Mouse (Mus musculus) left cerebral cortex, postnatal 36 days (tissue): ENCODE measurements around the gene Prkch. TPM values are rescaled to one million over a fixed set of nuclear protein-coding genes. Genes with fewer than 3 reads are reported as not detected.
A peak's percentile ranks its signal among the peaks of the same experiment; 100 is the strongest.

ENCODE experiments used
- DNase-seq, 2 experiments: peaks; one replicate each; pipeline ENCODE4 v3.0.0; 2021 to 2022; ENCODE audit warnings: low spot score in 2 of 2, mixed read lengths in 1 of 2
- intact Hi-C: fragments of 180-260 bp; cut with DNase I; formaldehyde crosslinking; loops from one replicate; pipeline ENCODE4 v1.15.1; 2025
- total RNA-seq, 2 experiments: library from RNA; stranded (reverse); gene quantifications; 2 replicates each; pipeline ENCODE4 v1.2.3; 2021

Gene Prkch
- total RNA-seq, 2 experiments from 2014 or later, result 4.6 to 6.0 TPM

DNA sequence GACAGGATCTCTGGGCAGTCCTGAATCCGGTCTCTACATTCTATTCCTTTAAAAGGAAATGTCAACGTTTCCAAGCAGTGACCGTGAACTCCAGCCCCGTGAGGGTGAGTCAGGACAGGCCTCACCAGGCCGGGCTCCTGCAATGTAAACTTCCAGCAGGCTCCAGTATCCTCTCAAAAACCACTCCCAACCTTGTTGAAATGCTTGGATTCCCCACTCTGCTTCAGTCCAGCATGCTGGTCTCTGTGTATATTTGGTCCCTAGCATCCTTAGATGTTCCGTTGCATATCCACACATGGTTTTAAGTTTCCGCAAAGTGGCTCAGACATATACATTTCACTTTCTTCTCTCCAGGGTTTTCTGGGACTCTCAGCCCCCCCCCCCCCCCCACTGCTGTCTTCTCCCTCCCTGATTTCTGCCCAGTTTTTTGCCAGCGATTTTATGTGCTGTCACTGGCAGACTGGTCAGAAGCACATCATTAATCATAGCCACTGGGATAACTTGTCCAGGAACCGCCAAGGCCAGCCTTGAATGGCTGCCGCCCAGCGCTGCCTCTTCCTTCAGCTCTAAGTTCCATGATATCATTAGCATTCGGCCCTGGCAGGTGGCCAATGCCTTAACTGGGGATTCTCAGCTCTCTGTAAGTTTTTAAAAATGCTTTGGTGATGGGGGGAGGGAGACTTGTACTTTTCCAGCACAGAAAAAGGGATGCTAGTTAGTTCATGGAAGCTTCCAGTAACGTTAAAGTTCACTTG is 225.6 kb downstream of the Prkch start:
- intact Hi-C loops, result no loop called here
- peak in 1 of 2 experiments; percentile 36 for DNase-seq

DNA sequence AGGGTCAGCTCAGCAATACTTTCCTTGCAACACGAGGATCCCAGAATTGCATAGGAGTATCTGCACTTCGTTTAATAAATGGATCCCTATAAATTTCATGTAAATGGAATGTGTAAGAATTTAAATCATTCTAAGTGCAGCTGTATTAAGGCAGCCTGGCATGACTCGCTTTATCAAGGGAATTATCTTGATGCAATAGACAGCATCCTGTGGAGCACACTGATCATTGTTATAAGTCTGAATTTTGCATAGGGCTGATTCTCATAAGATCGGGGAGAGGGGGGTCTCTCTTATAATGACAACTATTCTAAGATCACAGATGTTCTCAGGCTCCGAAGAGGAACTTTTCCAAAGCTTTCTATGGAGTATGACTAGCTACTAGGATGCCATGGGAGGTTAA is 226.3 kb downstream of the Prkch start:
- DNase-seq, result no peak
- intact Hi-C loops, result no loop called here

DNA sequence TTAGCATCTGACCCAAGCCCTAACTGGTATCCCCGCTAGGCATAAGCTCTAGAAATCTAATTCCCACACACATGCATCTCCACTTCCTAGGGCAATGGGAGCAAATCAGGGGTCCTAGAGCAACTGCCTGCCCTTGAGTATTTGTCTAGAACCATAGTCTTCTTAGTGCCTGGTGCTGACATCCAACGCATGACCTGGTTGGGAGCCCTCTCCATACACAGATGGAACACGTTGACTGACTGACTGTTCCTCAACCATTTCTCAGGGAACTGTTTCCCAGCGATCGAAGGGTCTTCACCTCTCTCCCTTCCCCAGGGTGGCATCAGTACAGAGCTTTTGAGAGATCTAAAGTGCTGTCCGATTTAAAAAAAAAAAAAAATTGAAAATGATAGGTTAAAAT is 227.6 kb downstream of the Prkch start:
- no peak for DNase-seq
- intact Hi-C loops, result no loop called here

DNA sequence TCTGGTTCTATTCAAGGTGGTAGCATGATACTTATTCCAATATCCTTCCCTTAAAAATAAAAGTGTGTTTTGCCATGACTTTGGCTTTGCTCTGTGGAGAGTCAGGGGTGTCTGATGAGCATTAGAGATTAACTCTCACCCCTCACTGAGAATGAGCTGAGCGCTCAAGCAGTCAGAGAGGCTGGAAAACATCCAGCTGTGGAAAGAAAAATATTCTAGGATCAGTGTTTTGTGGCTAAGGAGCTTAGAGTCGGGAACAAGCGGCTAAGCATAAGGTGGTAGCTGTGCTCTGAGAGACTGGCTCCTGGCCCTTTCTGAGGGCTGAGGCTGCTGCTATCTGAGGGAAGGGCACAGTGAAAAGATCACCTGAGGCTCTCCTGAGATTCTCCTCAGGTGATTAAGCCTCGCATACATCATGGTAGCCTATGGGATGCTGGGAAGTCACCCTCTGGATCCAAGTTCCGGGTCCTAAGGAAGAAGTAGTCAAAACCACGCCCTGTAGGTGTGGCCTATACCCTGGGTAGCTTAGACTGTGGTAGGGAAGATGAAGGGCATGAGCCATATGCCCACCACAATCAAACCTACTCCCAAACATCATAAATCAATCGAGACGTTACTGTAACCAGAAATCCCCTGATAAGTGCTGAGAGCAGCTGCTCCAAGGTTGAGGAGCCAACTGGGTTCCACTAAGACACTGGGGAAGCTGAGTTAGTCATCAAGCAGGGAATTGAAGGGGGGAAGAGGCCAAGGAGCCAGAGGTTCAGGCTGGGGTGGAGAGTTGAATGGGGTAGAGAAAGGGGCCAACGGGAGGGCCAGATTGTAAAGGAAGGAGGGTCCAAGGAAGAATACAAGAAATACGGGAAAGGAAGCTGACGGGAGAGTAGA is 228.7 kb downstream of the Prkch start:
- intact Hi-C loops, result no loop called here
- DNase-seq, result no peak

DNA sequence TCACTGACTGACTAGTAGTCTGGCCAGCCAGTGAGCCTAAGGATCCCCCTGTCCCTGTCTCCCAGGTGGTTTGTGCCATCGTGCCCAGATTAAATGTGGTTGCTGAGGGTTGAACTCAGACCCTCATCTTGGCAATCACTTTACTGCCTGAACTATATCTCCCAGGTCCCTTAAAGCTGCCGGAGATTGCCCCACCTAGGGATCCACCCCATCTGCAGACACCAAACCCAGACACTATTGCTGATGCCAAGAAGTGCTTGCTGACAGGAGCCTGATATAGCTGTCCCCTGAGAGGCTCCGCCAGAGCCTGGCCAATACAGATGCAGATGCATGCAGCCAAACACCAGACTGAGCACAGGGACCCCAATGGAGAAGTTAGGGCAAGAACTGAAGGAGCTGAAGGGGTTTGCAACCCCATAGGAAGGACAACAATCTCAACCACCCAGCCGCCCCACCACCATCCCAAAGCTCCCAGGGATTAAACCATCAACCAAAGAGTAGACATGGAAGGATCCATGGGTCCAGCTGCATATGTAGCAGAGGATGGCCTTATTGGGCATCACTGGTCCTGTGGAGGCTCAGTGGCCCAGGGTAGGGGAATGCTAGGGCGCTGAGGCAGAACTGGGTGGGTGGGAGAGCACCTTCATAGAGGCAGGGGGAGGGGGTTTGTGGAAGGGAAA is 229.6 kb downstream of the Prkch start:
- DNase-seq, result no peak
- intact Hi-C loops, result no loop called here

DNA sequence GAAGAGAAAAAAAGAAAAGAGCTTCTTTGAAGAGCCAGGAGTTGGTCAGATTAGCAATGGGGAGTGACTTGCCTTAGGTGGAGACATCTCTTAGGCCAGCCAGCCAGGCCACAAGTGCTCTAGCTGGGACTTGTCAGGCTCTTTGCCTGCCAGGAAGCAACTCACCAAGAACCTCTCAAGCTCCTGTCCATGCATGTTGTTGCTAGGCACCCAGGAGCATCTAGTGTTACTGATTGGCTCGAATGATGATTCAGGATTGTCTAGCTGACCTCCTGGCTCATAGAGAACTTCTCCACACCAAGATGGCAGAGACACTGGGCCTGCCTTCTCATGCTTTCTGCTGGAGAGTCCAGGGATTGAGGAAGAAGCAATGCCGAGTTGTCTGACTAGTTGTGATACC is 230.3 kb downstream of the Prkch start:
- no peak for DNase-seq
- intact Hi-C loops, result no loop called here

DNA sequence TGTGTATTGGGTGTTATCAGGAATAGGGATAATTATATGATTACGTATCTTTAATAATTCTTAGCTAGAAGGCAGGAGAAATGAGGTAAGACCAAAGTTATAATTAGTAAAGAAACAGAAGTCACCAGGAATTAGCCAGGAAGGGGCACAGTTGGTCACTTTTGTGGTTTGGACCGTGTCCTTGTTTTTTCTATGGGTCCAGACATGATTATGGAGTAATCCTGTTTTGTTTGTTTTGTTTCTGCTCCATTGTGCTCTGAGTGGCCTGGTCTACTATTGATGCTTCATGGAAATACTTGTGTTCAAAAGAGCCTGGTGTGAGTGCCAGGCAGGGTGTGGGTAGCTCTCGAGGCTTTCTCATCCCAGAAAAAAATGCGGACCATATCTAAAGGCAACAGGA is 230.9 kb downstream of the Prkch start:
- DNase-seq, result no peak
- intact Hi-C loops, result no loop called here

DNA sequence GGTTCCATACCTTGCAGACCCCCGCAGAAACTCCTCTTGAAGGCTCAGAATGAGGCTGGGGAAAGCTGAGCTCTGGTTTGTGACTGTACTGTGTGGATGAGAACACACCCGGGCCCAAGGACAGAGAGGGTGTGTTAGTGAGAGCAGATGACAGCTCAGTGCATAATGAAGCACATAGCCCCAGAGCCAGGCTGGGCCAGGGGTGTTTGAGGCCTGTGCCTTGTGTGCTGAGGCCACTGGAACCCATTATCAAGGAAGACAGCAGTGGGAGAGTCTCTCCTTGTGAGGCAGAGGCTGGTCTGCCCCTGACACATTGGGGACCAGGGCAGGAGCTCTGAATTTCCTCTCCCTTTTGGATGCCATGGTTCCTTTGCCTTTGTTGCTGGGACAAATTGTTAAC is 231.3 kb downstream of the Prkch start:
- intact Hi-C loops, result no loop called here
- no peak for DNase-seq

DNA sequence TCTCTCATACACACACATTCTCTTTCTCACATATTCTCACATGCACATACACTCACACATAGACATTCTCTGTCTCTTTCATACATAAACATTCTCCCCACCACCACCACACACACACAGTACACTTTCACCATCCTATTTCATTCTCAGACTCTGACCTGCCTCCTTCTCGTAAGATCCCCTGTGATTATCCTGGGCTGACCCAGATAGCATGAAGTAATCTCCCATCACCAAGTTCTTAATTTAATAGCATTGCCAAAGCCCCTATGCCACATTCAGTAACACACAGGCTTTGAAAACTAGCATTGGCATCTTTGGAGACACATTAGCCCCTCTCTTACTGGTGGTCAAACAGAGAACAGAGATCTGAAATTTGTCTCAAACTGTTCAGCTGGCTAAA is 232.3 kb downstream of the Prkch start:
- no peak for DNase-seq
- intact Hi-C loops, result no loop called here

DNA sequence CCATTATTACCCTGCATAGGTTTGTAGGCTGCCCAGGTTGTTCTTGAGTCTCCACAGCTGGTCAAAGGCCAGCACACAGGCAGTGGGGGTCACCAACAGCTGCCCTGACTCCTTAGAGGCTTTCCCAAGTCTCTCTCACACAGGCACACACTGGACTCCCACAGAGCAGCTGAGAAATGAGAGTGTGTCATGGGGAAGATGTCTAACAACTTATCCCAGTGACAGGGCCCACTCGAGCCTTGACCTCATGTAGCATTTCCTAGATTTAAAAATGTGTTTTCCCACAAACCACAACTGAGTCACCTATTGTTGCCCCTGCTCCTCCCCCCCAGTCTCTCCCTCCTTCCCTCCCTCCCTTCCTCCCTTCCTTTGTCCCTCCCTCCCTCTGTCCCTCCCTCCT is 234.2 kb downstream of the Prkch start:
- intact Hi-C loops, result no loop called here

DNA sequence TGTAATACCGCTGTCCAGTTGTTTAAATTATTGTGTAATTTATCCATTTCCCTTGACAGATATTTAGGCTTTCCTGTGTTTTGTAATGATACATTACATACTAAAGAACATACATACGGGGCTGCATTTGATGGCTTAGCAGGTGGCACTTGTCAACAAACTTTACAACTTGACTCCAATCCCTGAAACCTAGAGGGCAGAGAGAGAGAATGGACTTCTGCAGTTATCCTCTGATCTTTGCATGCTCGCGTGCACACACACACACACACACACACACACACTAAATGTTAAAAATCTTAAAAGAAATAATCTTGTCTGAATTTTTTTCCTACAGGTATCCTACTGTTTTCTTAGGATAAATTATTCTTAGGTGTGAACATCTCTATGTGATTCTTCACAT is 236.6 kb downstream of the Prkch start:
- no peak for DNase-seq
- intact Hi-C loops, result no loop called here

More for the DNA sequence above, 234.2 kb downstream of the Prkch start:
- no peak for DNase-seq

DNA sequence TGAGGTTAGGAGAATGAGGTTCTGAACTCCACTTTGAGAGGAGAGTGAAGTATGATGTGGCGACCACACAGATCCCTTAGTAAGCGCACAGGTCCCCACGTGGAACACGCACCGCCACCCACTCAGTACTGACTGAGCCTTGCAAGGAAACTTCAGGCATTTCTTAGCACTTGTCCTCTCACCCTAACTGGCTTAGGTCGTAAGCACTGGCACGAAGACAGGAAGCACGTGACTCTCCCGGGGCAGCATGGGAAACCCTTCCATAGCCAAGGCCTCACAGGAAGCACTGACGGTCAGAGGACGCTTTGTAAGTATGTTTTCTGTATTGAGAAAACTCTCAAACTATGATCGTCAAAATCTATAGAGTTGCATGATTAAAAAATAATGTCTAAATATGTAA is 237.7 kb downstream of the Prkch start:
- DNase-seq, result no peak
- intact Hi-C loops, result no loop called here

DNA sequence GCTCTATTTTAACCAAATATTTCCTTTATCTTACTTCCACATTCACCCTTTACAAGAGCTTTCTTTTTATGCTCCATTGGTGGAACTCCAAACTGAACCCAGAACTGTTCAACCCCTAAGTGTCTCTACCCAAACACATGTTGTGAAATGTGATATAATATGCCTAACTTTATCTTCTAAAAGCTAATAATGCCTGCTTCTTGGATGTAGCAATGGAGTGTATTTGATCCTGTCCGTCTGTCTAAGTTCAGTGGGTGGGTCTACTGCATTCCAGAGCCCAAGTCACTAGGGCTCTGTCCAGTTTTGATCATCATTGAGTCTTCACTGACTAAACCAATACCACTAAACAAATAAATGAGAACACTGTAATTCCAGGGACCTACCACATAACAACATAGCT is 240.2 kb downstream of the Prkch start:
- no peak for DNase-seq
- intact Hi-C loops, result no loop called here

Other genes starting within 250 kb of the Prkch start
- under 1 TPM in 1 of 2 experiments, not detected in 1; 0.12 TPM for gene Tmem30b, start 38.4 kb upstream of the Prkch start, total RNA-seq